Mouse (Mus musculus) kidney, embryonic 14.5 days (tissue): ENCODE measurements around the gene Fblim1. TPM values are rescaled to one million over a fixed set of nuclear protein-coding genes. Genes with fewer than 3 reads are reported as not detected.

Source experiments
- ATAC-seq: fragments of 200-750 bp; cut with Nextera tagmentation; 2 replicates; pipeline ENCODE4 v1.8.0; 2017; ENCODE audit warnings: moderate number of reproducible peaks, mild to moderate bottlenecking, moderate TSS enrichment, moderate library complexity; ENCODE audit not compliant: low FRiP score, low TSS enrichment
- H3K27ac ChIP-seq: fragments of 300-500 bp; sonication (generic); 2 replicates; pipeline ENCODE4 v1.5.1; 2014; ENCODE audit warnings: low read depth, mild to moderate bottlenecking, low read length, moderate library complexity, mixed read lengths
- H3K27me3 ChIP-seq: fragments of 300-500 bp; sonication (generic); 2 replicates; pipeline ENCODE4 v1.6.1; 2014; ENCODE audit warnings: mild to moderate bottlenecking, low read length; ENCODE audit not compliant: control insufficient read depth, insufficient read depth
- H3K36me3 ChIP-seq: fragments of 300-500 bp; sonication (generic); 2 replicates; pipeline ENCODE4 v1.6.1; 2014; ENCODE audit warnings: low read length, mixed read lengths; ENCODE audit not compliant: control insufficient read depth, insufficient read depth
- H3K4me1 ChIP-seq: fragments of 300-500 bp; sonication (generic); 2 replicates; pipeline ENCODE4 v1.6.1; 2014; ENCODE audit warnings: low read length, mixed read lengths; ENCODE audit not compliant: control insufficient read depth, insufficient read depth
- H3K4me2 ChIP-seq: fragments of 300-500 bp; sonication (generic); replicated peaks from 2 replicates; pipeline ENCODE4 v1.6.1; 2014; ENCODE audit warnings: low read depth, mild to moderate bottlenecking, low read length
- H3K4me3 ChIP-seq: fragments of 300-500 bp; sonication (generic); 2 replicates; pipeline ENCODE4 v1.5.1; 2014; ENCODE audit warnings: mild to moderate bottlenecking, low read length
- H3K9ac ChIP-seq: fragments of 300-500 bp; sonication (generic); 2 replicates; pipeline ENCODE4 v1.6.1; 2014; ENCODE audit warnings: low read depth, mild to moderate bottlenecking, low read length, moderate library complexity
- H3K9me3 ChIP-seq: fragments of 300-500 bp; sonication (generic); 2 replicates; pipeline ENCODE4 v1.6.1; 2016; ENCODE audit warnings: low read length; ENCODE audit not compliant: control insufficient read depth
- WGBS: fragments of 180-500 bp; shearing (Covaris S2); extraction: QIAGEN DNeasy Blood & Tissue Kit; methylation state at CpG from one replicate; pipeline ENCODE4 v1.1.7; 2014; 5-methylcytosine and 5-hydroxymethylcytosine counted together
- polyA plus RNA-seq: library from polyadenylated mRNA; unstranded; fragments of >200 nt; fragmentation: Nextera tagmentation; extraction: Ambion mirVana; gene quantifications from 2 replicates; pipeline ENCODE4 v1.2.1, GENCODE M21; 2014

The Fblim1 gene
- polyA plus RNA-seq, 1 experiment from 2014 or later: 71.3 TPM

DNA sequence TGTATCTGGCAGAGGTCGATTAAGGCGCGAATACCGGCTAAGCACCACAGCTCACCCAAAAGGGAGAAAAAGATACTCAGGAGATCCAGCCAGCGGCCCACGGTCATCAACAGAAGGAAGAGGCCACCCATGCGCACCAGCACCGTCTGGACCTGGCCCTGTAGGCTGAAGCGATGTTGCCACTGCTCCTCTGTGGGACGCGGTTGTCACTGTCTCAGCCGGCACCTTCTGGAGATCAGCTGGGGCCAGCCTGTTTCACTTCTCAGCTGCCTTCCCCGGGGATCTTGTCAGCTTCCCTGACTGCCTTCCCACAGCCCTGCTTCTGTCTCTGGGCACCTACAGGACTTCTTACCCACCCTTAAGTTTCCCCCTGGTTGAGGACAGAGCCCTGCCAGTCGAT is 9.1 kb upstream of the Fblim1 start:
- ATAC-seq: no peak
- WGBS: 87% methylated on average over 14 of the region's 14 CpGs
- H3K4me1 ChIP-seq: peaks cover 11% of the 10 kb centered on the region
- H3K4me3 ChIP-seq: no peak overlapping the region
- H3K27me3 ChIP-seq: 0 out of 2 replicates have a peak, but pooled peaks cover 2% of the 10 kb centered on the region
- H3K9ac ChIP-seq: no peak overlapping the region
- no peak overlapping the region for H3K4me2 ChIP-seq
- H3K9me3 ChIP-seq: no peaks in the 10 kb centered on the region
- H3K27ac ChIP-seq: no peak overlapping the region
- H3K36me3 ChIP-seq: no peaks in the 10 kb centered on the region

GRCm38 (mm10) chr4:141609538-141609937 is 3.6 kb upstream of the Fblim1 start:
- Histone ChIP-seq H3K27ac (no peak overlapping the region), H3K4me2 (no peak overlapping the region), H3K9me3 (no peaks in the 10 kb centered on the region; the same call in 1 of the 2 replicates), H3K4me3 (no peak overlapping the region), H3K27me3 (no peaks in the 10 kb centered on the region), H3K36me3 (no peaks in the 10 kb centered on the region), H3K4me1 (peaks cover 5% of the 10 kb centered on the region; the same call in 1 of the 2 replicates), H3K9ac (no peak overlapping the region)
- ATAC-seq: no peak
- 72% methylated on average over 6 of the region's 6 CpGs for WGBS

- Histone ChIP-seq H3K36me3 (no peaks in the 10 kb centered on the region), H3K4me2 (no peak overlapping the region), H3K9me3 (no peaks in the 10 kb centered on the region; the same call in 1 of the 2 replicates), H3K4me3 (no peak overlapping the region), H3K4me1 (peaks cover 17% of the 10 kb centered on the region; the same call in 1 of the 2 replicates), H3K27ac (no peak overlapping the region), H3K9ac (no peak overlapping the region), H3K27me3 (no peaks in the 10 kb centered on the region)
- no peak for ATAC-seq
- whole genome bisulfite sequencing: 92% methylated on average over 5 of the region's 5 CpGs
Observed at GRCm38 (mm10) chr4:141605421-141605820, 475 bp downstream of the Fblim1 start.

GRCm38 (mm10) chr4:141604493-141604892 is 1.4 kb downstream of the Fblim1 start:
- H3K4me3 ChIP-seq: no peak overlapping the region
- peak overlapping the region; percentile 12; the same call in 1 of the 2 replicates for H3K27ac ChIP-seq
- no peak overlapping the region for H3K9ac ChIP-seq
- 43% methylated on average over 8 of the region's 8 CpGs for whole genome bisulfite sequencing
- H3K4me2 ChIP-seq: no peak overlapping the region
- H3K36me3 ChIP-seq: no peaks in the 10 kb centered on the region
- peaks cover 21% of the 10 kb centered on the region; the same call in 1 of the 2 replicates for H3K4me1 ChIP-seq
- H3K9me3 ChIP-seq: no peaks in the 10 kb centered on the region; the same call in 1 of the 2 replicates
- H3K27me3 ChIP-seq: no peaks in the 10 kb centered on the region
- no peak for ATAC-seq

- no peak for ATAC-seq
- Histone ChIP-seq H3K4me2 (no peak overlapping the region), H3K36me3 (no peaks in the 10 kb centered on the region), H3K9ac (no peak overlapping the region), H3K9me3 (no peaks in the 10 kb centered on the region; the same call in 1 of the 2 replicates), H3K4me3 (no peak overlapping the region), H3K4me1 (peaks cover 21% of the 10 kb centered on the region; the same call in 1 of the 2 replicates), H3K27me3 (no peaks in the 10 kb centered on the region), H3K27ac (peak overlapping the region; percentile 12; the same call in 1 of the 2 replicates)
- WGBS: 68% methylated on average over 4 of the region's 4 CpGs
Observed at GRCm38 (mm10) chr4:141603921-141604320, 2.0 kb downstream of the Fblim1 start.

GRCm38 (mm10) chr4:141602523-141603223 is 3.2 kb downstream of the Fblim1 start:
- WGBS: 59% methylated on average over 11 of the region's 11 CpGs
- H3K9me3 ChIP-seq: no peaks in the 10 kb centered on the region; the same call in 1 of the 2 replicates
- H3K27me3 ChIP-seq: no peaks in the 10 kb centered on the region
- no peaks in the 10 kb centered on the region for H3K36me3 ChIP-seq
- no peak overlapping the region for H3K9ac ChIP-seq
- H3K4me2 ChIP-seq: no peak overlapping the region
- no peak overlapping the region for H3K27ac ChIP-seq
- no peak overlapping the region for H3K4me3 ChIP-seq
- ATAC-seq: no peak
- peaks cover 21% of the 10 kb centered on the region; the same call in 1 of the 2 replicates for H3K4me1 ChIP-seq

DNA sequence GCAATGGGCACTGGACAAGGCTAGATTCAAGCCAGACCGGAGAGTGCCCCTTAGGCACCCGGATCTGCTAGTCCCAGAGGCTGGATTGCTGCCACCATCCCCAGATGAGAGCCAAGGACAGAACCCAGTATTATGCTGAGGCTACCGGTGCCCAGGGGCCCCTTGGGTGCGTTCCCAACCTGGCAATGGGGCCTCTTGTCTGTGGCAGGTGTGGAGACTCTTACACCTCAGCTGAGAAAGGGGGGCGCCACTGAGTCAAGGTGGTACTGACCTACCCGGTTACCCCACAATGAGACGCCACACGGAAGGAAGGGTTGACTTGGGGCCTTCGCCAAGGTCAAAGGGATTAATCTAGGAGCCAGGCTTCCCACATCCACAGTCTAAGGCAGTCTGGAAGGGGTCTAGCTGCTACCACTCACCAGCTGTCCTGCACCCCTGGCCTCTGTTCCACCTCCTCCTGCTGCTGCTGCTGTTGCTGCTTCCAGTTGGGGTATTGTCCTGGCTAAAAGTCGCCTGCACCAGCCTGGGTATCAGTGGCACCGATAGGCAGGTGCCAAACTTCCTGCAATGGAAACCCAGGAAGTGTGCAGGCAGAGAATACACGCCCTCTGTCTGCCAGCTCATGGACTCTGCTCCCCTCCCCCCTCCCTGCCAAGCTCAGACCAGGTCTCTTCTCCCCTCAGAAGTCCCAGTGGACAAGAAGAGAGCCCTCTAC is 4.6 kb downstream of the Fblim1 start:
- H3K4me3 ChIP-seq: no peak overlapping the region
- no peak overlapping the region for H3K9ac ChIP-seq
- H3K36me3 ChIP-seq: no peaks in the 10 kb centered on the region
- H3K27ac ChIP-seq: no peak overlapping the region
- H3K4me2 ChIP-seq: no peak overlapping the region
- H3K9me3 ChIP-seq: no peaks in the 10 kb centered on the region; the same call in 1 of the 2 replicates
- WGBS: 77% methylated on average over 12 of the region's 12 CpGs
- H3K4me1 ChIP-seq: peaks cover 30% of the 10 kb centered on the region
- H3K27me3 ChIP-seq: no peaks in the 10 kb centered on the region
- no peak for ATAC-seq

GRCm38 (mm10) chr4:141600364-141600763 is 5.5 kb downstream of the Fblim1 start:
- WGBS: 42% methylated on average over 6 of the region's 6 CpGs
- H3K4me3 ChIP-seq: no peak overlapping the region
- H3K27me3 ChIP-seq: no peaks in the 10 kb centered on the region
- no peaks in the 10 kb centered on the region for H3K9me3 ChIP-seq
- peak overlapping the region; percentile 90 for H3K27ac ChIP-seq
- peak overlapping the region; percentile 23; the same call in 1 of the 2 replicates for H3K9ac ChIP-seq
- H3K36me3 ChIP-seq: peaks cover 6% of the 10 kb centered on the region
- H3K4me2 ChIP-seq: peak overlapping the region; percentile 94
- ATAC-seq: no peak
- peaks cover 27% of the 10 kb centered on the region for H3K4me1 ChIP-seq
